Mouse (Mus musculus): ENCODE measurements around the gene Plekha6. TPM values are rescaled to one million over a fixed set of nuclear protein-coding genes. Genes with fewer than 3 reads are reported as not detected.

Gene Plekha6
- polyA plus RNA-seq, 1 experiment from 2014 or later, result 15.3 TPM

- H3K27ac ChIP-seq, result 0 out of 2 replicates have a peak overlapping the region, but pooled peaks have one; percentile 52
- 17% methylated on average over 3 of the region's 3 CpGs for WGBS
These were observed 138.5 kb downstream of the Plekha6 start for GRCm38 (mm10) chr1:133302540-133302939.

GRCm38 (mm10) chr1:133306842-133307241 lies 142.8 kb downstream of the Plekha6 start:
- 8% methylated on average over 4 of the region's 4 CpGs for WGBS
- no peak for ATAC-seq
- Histone ChIP-seq H3K9me3 (no peaks in the 10 kb centered on the region), H3K4me2 (replicated peaks) (no peak overlapping the region), H3K4me1 (replicated peaks) (peaks cover 8% of the 10 kb centered on the region; the same call in 1 of the 2 replicates), H3K4me3 (replicated peaks) (no peak overlapping the region), H3K9ac (no peak overlapping the region), H3K36me3 (no peaks in the 10 kb centered on the region), H3K27me3 (replicated peaks) (no peaks in the 10 kb centered on the region), H3K27ac (no peak overlapping the region)

More at GRCm38 (mm10) chr1:133302540-133302939, 138.5 kb downstream of the Plekha6 start:
- Histone ChIP-seq H3K27me3 (replicated peaks) (no peaks in the 10 kb centered on the region), H3K4me3 (replicated peaks) (no peak overlapping the region), H3K4me1 (replicated peaks) (peaks cover 16% of the 10 kb centered on the region; the same call in 1 of the 2 replicates), H3K36me3 (no peaks in the 10 kb centered on the region; the same call in 1 of the 2 replicates), H3K9ac (no peak overlapping the region), H3K9me3 (no peaks in the 10 kb centered on the region), H3K4me2 (replicated peaks) (no peak overlapping the region)
- ATAC-seq, result 0 out of 2 replicates have a peak, but pooled peaks have one; percentile 46

GRCm38 (mm10) chr1:133307318-133307717 lies 143.3 kb downstream of the Plekha6 start:
- Histone ChIP-seq H3K27me3 (replicated peaks) (no peaks in the 10 kb centered on the region), H3K9me3 (no peaks in the 10 kb centered on the region), H3K4me3 (replicated peaks) (no peak overlapping the region), H3K36me3 (no peaks in the 10 kb centered on the region), H3K4me1 (replicated peaks) (peaks cover 5% of the 10 kb centered on the region; the same call in 1 of the 2 replicates), H3K4me2 (replicated peaks) (no peak overlapping the region), H3K27ac (no peak overlapping the region), H3K9ac (no peak overlapping the region)
- 16% methylated on average over 6 of the region's 6 CpGs for WGBS
- ATAC-seq, result no peak

- Histone ChIP-seq H3K4me1 (replicated peaks) (no peaks in the 10 kb centered on the region; the same call in 1 of the 2 replicates), H3K36me3 (no peaks in the 10 kb centered on the region), H3K9me3 (no peaks in the 10 kb centered on the region), H3K27me3 (replicated peaks) (no peaks in the 10 kb centered on the region), H3K27ac (peak within 1 kb of the TSS; percentile 79), H3K4me3 (replicated peaks) (peak within 1 kb of the TSS; percentile 38), H3K9ac (no peak within 1 kb of the TSS), H3K4me2 (replicated peaks) (peak within 1 kb of the TSS; percentile 49)
- ATAC-seq, result peak; percentile 85
- WGBS, result 46% methylated on average over 14 of the region's 14 CpGs
These were observed 145.8 kb downstream of the Plekha6 start, which contains the start of gene Golt1a for GRCm38 (mm10) chr1:133309652-133310267. Golt1a (plus strand) TSS chr1:133309800.

- H3K36me3 ChIP-seq, result no peaks in the 10 kb centered on the region
- H3K9ac ChIP-seq, result no peak overlapping the region
- no peaks in the 10 kb centered on the region; the same call in 1 of the 2 replicates for H3K4me1 ChIP-seq (replicated peaks)
- H3K9me3 ChIP-seq, result no peaks in the 10 kb centered on the region
- no peak overlapping the region for H3K4me2 ChIP-seq (replicated peaks)
- H3K27ac ChIP-seq, result no peak overlapping the region
- no peak overlapping the region for H3K4me3 ChIP-seq (replicated peaks)
- 57% methylated on average over 4 of the region's 4 CpGs for WGBS
- no peak for ATAC-seq
- no peaks in the 10 kb centered on the region for H3K27me3 ChIP-seq (replicated peaks)
These were observed 147.2 kb downstream of the Plekha6 start for GRCm38 (mm10) chr1:133311240-133311639.

- Histone ChIP-seq H3K36me3 (no peaks in the 10 kb centered on the region), H3K27me3 (replicated peaks) (no peaks in the 10 kb centered on the region), H3K4me3 (replicated peaks) (no peak overlapping the region), H3K4me1 (replicated peaks) (no peaks in the 10 kb centered on the region; the same call in 1 of the 2 replicates), H3K9me3 (no peaks in the 10 kb centered on the region), H3K9ac (no peak overlapping the region), H3K27ac (no peak overlapping the region), H3K4me2 (replicated peaks) (0 out of 2 replicates have a peak overlapping the region, but pooled peaks have one; percentile 19)
- no peak for ATAC-seq
- 45% methylated on average over 10 of the region's 10 CpGs for WGBS
These were observed 147.9 kb downstream of the Plekha6 start for GRCm38 (mm10) chr1:133311946-133312345.

GRCm38 (mm10) chr1:133314364-133314763 lies 150.4 kb downstream of the Plekha6 start:
- H3K9ac ChIP-seq, result no peak overlapping the region
- WGBS, result 31% methylated on average over 8 of the region's 8 CpGs

GRCm38 (mm10) chr1:133315775-133316174 lies 151.8 kb downstream of the Plekha6 start:
- Histone ChIP-seq H3K27ac (no peak overlapping the region), H3K4me3 (replicated peaks) (no peak overlapping the region), H3K9ac (no peak overlapping the region), H3K9me3 (no peaks in the 10 kb centered on the region), H3K36me3 (no peaks in the 10 kb centered on the region), H3K4me1 (replicated peaks) (no peaks in the 10 kb centered on the region), H3K27me3 (replicated peaks) (no peaks in the 10 kb centered on the region), H3K4me2 (replicated peaks) (no peak overlapping the region)
- ATAC-seq, result no peak
- 82% methylated on average over 6 of the region's 6 CpGs for WGBS

More at GRCm38 (mm10) chr1:133314364-133314763, 150.4 kb downstream of the Plekha6 start:
- H3K4me2 ChIP-seq (replicated peaks), result no peak overlapping the region
- no peaks in the 10 kb centered on the region for H3K27me3 ChIP-seq (replicated peaks)
- H3K27ac ChIP-seq, result no peak overlapping the region
- no peaks in the 10 kb centered on the region for H3K9me3 ChIP-seq
- no peak for ATAC-seq
- no peaks in the 10 kb centered on the region for H3K36me3 ChIP-seq
- no peaks in the 10 kb centered on the region; the same call in 1 of the 2 replicates for H3K4me1 ChIP-seq (replicated peaks)
- H3K4me3 ChIP-seq (replicated peaks), result no peak overlapping the region

GRCm38 (mm10) chr1:133316577-133316976 lies 152.6 kb downstream of the Plekha6 start:
- H3K4me1 ChIP-seq (replicated peaks), result no peaks in the 10 kb centered on the region
- H3K27ac ChIP-seq, result no peak overlapping the region
- no peaks in the 10 kb centered on the region for H3K27me3 ChIP-seq (replicated peaks)
- no peak for ATAC-seq
- H3K36me3 ChIP-seq, result no peaks in the 10 kb centered on the region
- H3K4me2 ChIP-seq (replicated peaks), result no peak overlapping the region
- H3K9me3 ChIP-seq, result no peaks in the 10 kb centered on the region
- no peak overlapping the region for H3K9ac ChIP-seq
- WGBS, result 83% methylated on average over 4 of the region's 4 CpGs
- H3K4me3 ChIP-seq (replicated peaks), result no peak overlapping the region

GRCm38 (mm10) chr1:133317149-133317548 lies 153.1 kb downstream of the Plekha6 start:
- Histone ChIP-seq H3K9me3 (no peaks in the 10 kb centered on the region), H3K4me2 (replicated peaks) (no peak overlapping the region), H3K27ac (no peak overlapping the region), H3K27me3 (replicated peaks) (no peaks in the 10 kb centered on the region), H3K4me3 (replicated peaks) (no peak overlapping the region), H3K4me1 (replicated peaks) (no peaks in the 10 kb centered on the region), H3K36me3 (no peaks in the 10 kb centered on the region), H3K9ac (no peak overlapping the region)
- no peak for ATAC-seq
- 76% methylated on average over 1 of the region's 1 CpGs for WGBS

GRCm38 (mm10) chr1:133321267-133321925 lies 157.4 kb downstream of the Plekha6 start, which contains the start of gene Kiss1:
Kiss1 (plus strand) TSS chr1:133321875.
- Histone ChIP-seq H3K9ac (no peak within 1 kb of the TSS), H3K9me3 (no peaks in the 10 kb centered on the region), H3K4me3 (replicated peaks) (no peak within 1 kb of the TSS), H3K4me2 (replicated peaks) (no peak within 1 kb of the TSS), H3K4me1 (replicated peaks) (no peaks in the 10 kb centered on the region), H3K27ac (no peak within 1 kb of the TSS), H3K27me3 (replicated peaks) (no peaks in the 10 kb centered on the region), H3K36me3 (no peaks in the 10 kb centered on the region)
- no peak for ATAC-seq
- 75% methylated on average over 13 of the region's 13 CpGs for WGBS

- Histone ChIP-seq H3K4me2 (replicated peaks) (no peak overlapping the region), H3K9ac (no peak overlapping the region), H3K4me1 (replicated peaks) (no peaks in the 10 kb centered on the region), H3K27me3 (replicated peaks) (no peaks in the 10 kb centered on the region), H3K4me3 (replicated peaks) (no peak overlapping the region), H3K9me3 (no peaks in the 10 kb centered on the region), H3K36me3 (no peaks in the 10 kb centered on the region), H3K27ac (no peak overlapping the region)
- 32% methylated on average over 5 of the region's 5 CpGs for WGBS
- no peak for ATAC-seq
These were observed 159.3 kb downstream of the Plekha6 start for GRCm38 (mm10) chr1:133323333-133323732.

All from intestine, embryonic 15.5 days (tissue).